Mouse (Mus musculus) cortical plate, adult 2 months (tissue): ENCODE data around the gene Pnpla6.

Source experiments
- CTCF ChIP-seq: fragments of 200-500 bp; IDR thresholded peaks from 2 replicates; pipeline ENCODE4 v1.5.1; 2011; ENCODE audit warnings: mild to moderate bottlenecking, control low read depth, low read length; ENCODE audit not compliant: insufficient read depth; ENCODE audit errors: extremely low read depth
- POLR2A ChIP-seq: fragments of 200-500 bp; IDR thresholded peaks from 2 replicates; pipeline ENCODE4 v1.6.1; 2011; ENCODE audit warnings: mild to moderate bottlenecking, low read length, control low read depth; ENCODE audit not compliant: insufficient read depth; ENCODE audit errors: extremely low read depth

DNA sequence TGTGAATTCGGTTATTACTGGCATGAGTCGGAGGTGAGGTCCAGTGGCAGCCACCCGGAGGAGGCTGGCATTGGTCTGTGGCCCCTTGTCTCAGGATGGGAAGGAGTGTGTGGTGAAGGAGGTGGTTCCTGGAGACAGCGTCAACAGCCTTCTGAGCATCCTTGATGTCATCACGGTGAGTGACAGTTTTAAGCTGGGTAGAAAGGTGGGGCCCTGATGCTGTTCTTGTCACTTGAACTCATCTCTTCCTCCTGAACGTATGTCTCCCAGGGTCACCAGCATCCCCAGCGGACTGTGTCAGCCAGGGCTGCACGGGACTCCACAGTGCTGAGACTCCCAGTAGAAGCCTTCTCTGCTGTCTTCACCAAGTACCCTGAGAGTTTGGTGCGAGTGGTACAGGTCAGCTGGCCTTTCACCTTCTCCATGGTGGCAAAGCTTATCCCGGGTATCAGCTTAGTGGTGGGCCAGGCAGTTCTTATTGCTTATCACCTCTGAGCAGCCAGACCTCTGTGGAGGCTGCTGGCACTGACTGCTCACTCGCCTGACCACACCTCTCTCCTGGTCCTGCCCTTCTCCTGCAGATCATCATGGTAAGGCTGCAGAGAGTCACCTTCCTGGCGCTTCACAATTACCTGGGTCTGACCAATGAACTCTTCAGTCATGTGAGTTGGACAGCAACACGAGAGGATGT, 7.0 kb downstream of the Pnpla6 start:
- no peak for TF ChIP-seq CTCF
- no peak for TF ChIP-seq POLR2A
